Mouse (Mus musculus) adrenal gland, postnatal 0 days (tissue): ENCODE results near the gene Pfkl. TPM values are rescaled to one million over a fixed set of nuclear protein-coding genes. Genes with fewer than 3 reads are reported as not detected.

Source experiments
- polyA plus RNA-seq: library from polyadenylated mRNA; unstranded; fragments of >200 nt; fragmentation: Nextera tagmentation; extraction: Ambion mirVana; gene quantifications from 2 replicates; pipeline ENCODE4 v1.2.1, GENCODE M21; 2015

Pfkl gene
- polyA plus RNA-seq, result 31.0 and 54.7 TPM in 2 replicates

GRCm38 (mm10) chr10:78009945-78010293 lies at the start of gene Pfkl:
Gene Pfkl (minus strand): TSS chr10:78010083.

GRCm38 (mm10) chr10:78043406-78043836 lies 33.5 kb upstream of the Pfkl start, which contains the start of gene Aire:
Gene Aire (minus strand): TSS chr10:78043610.

GRCm38 (mm10) chr10:78041647-78042046 lies 31.8 kb upstream of the Pfkl start, which contains the start of gene Dnmt3l:
Gene Dnmt3l (plus strand): TSS chr10:78041947.

GRCm38 (mm10) chr10:77978351-77979350 lies 31.2 kb downstream of the Pfkl start, which contains the start of gene 1810043G02Rik:
Gene 1810043G02Rik (plus strand): TSS chr10:77978524.

GRCm38 (mm10) chr10:77970481-77970880 lies 39.4 kb downstream of the Pfkl start, which contains the start of gene Trpm2:
Gene Trpm2 (minus strand): TSS chr10:77970563.

Other genes starting within 250 kb of the Pfkl start
- not detected in 2 replicates for gene Gm3238, start 238.8 kb downstream of the Pfkl start, polyA plus RNA-seq
- not detected in 2 replicates for gene Gm7138, start 233.1 kb downstream of the Pfkl start, polyA plus RNA-seq
- not detected in 2 replicates for gene Gm3250, start 227.5 kb downstream of the Pfkl start, polyA plus RNA-seq
- gene Gm7137, start 221.9 kb downstream of the Pfkl start, polyA plus RNA-seq, result not detected in 2 replicates
- not detected in 2 replicates for gene Gm9639, start 215.0 kb downstream of the Pfkl start, polyA plus RNA-seq
- gene Gm19668, start 210.9 kb downstream of the Pfkl start, polyA plus RNA-seq, result not detected in 2 replicates
- not detected in 2 replicates for gene Gm9507, start 198.2 kb downstream of the Pfkl start, polyA plus RNA-seq
- not detected in 2 replicates for gene Gm2696, start 195.4 kb downstream of the Pfkl start, polyA plus RNA-seq
- not detected in 2 replicates for gene Krtap10-4, start 183.0 kb downstream of the Pfkl start, polyA plus RNA-seq
- gene Krtap10-10, start 174.1 kb downstream of the Pfkl start, polyA plus RNA-seq, result not detected in 2 replicates
- not detected in 2 replicates for gene Gm36176, start 163.3 kb downstream of the Pfkl start, polyA plus RNA-seq
- not detected in 2 replicates for gene Gm10318, start 157.2 kb downstream of the Pfkl start, polyA plus RNA-seq
- not detected in 2 replicates for gene Gm3285, start 148.1 kb downstream of the Pfkl start, polyA plus RNA-seq
- gene Lrrc3, start 107.5 kb downstream of the Pfkl start, polyA plus RNA-seq, result 4.3 and 8.2 TPM in 2 replicates
- 0.85 and 1.3 TPM in 2 replicates for gene Trpm2, start 39.5 kb downstream of the Pfkl start, polyA plus RNA-seq
- gene 1810043G02Rik, start 31.6 kb downstream of the Pfkl start, polyA plus RNA-seq, result 28.7 and 30.4 TPM in 2 replicates
- 6.2 and 10.3 TPM in 2 replicates for gene Dnmt3l, start 31.9 kb upstream of the Pfkl start, polyA plus RNA-seq
- gene Aire, start 33.5 kb upstream of the Pfkl start, polyA plus RNA-seq, result 0.07 and 0.08 TPM in 2 replicates
- 4.5 and 5.5 TPM in 2 replicates for gene Icosl, start 59.2 kb upstream of the Pfkl start, polyA plus RNA-seq
- gene D10Jhu81e, start 159.7 kb upstream of the Pfkl start, polyA plus RNA-seq, result 48.1 and 80.0 TPM in 2 replicates
- gene Pwp2, start 175.1 kb upstream of the Pfkl start, polyA plus RNA-seq, result 6.9 and 9.8 TPM in 2 replicates
- 14.5 and 20.9 TPM in 2 replicates for gene Trappc10, start 234.6 kb upstream of the Pfkl start, polyA plus RNA-seq